Mouse (Mus musculus): ENCODE results near the gene Pan2.

DNA sequence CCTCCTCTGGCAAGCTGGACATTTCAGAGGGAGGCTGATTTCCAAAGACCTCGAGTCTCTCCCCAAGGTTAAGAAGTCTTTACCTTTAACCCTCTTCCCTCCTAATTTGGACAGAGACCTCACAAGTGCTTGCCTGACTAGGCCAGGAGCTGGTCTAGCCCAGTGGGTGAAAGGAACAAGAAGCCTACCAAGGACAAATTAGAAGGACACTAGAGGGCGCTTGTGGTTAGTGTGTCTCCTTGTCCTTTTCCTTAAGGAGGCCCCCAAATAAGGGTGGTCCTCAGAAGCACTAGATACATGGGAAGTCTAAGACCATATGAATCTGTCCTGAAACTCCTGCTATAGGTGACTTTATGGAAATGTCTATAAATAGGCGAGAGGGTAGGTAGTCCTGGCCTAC lies 59.4 kb downstream of the Pan2 start:
- TF ChIP-seq CTCF (IDR thresholded peaks at IDR 0.05; ENCODE audit: borderline replicate concordance, insufficient read depth, low read depth, low read length) (peak; percentile 41; the same call in 1 of the 2 replicates), POLR2A (IDR thresholded peaks at IDR 0.05; ENCODE audit: borderline replicate concordance, insufficient read depth, low read length) (no peak)
